Mouse (Mus musculus) ovary, postnatal 10 days (tissue): Measurements from ENCODE around the gene Gna14.

Experiments used
- DNase-seq: peaks from one replicate; pipeline ENCODE4 v3.0.0; 2022; ENCODE audit warnings: low spot score

Gna14 gene

DNA sequence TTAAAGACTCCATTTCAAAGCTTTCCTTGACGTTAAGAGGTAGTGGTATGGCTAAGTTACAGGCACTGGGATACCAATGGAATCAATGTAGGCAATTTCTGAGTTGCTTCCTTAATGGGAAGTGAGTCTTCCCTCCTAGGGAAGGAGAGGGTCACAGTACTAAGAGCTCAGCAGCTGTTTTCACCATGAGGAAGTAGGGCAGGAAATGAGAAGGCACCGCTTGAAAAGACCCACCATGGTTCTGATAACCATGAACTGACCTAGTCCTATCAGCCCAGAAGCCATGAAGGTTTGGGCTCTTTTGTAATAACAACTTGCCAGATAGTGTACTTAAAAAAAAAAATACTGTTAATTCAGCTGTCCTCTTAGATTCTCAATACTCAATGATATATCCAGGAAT, 20.6 kb downstream of the Gna14 start:
- DNase-seq: no peak

DNA sequence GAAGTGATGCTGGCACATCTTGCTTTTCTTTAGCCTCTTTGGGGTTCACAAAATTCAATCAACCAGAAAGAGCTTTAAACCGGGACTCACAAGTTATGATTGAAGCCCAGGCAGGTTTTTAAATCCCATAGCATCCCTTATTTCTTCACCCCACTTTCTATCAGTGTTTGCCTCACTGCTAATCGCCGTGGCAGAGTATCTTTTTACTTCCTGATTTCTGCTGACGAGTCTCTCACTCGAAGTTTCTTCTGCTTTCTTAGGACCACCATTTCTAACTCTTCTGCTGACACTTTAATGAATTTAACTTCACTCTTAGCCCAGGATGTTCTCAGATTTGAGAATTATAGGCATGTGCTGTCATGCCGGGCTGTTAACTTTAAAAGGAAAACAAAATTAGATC, 21.6 kb downstream of the Gna14 start:
- DNase-seq: no peak

DNA sequence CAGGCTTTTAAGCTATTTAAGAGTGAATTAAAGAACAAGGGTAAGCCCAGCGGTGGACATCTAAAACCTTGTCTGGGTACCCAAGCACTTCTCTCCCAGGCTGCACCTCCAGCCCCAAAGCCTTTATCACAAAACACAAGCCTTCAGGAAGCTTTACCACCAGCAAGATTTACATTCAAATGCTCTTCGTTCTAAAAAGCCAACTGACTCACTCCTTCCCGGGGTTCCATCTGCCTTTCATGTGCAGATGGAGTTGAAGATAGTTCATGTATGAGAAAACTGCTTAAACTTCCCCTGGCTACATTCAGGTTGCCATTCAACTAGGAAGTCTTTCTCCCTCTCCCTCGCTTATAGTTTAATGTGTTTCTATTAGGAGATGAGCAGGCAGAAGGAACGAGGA, 23.8 kb downstream of the Gna14 start:
- no peak for DNase-seq

DNA sequence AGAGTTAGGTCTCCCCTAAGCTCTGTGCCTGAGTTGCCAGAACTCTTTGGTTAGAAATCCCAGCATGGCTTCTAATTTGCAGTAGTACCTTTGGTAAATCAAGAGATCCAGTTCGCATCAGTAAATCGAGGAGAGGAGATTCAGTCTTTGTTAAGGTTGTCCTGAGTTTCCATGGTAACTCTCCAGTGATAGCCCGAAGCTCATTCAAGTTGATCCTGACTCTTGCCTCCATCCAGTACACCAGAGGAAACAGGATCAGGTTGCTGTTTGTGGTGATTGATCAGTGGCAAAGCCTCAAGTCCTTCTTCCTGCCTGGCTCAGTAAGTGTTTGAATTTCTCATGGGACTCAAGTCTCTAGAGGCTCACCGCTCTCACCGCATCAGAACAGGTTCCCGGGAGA, 24.7 kb downstream of the Gna14 start:
- no peak for DNase-seq

DNA sequence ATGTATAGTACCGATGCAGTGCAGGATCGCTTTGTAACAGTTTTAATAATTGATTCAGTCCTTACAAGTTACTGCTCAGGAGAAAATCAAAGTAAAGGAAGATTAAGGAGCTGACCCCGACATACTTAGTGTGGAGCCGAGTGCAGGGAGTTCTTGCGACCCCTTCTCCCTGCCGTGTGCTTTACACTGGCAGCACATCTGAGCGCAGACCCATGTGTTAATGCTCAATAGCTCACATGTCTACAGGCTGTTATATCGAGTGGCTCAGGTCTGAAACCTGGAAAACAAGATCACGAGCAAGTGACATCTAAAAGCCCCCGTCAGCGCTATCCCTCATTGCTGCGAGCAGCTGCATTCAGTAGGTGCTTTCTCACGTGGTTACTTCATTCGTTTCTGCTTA, 25.3 kb downstream of the Gna14 start:
- no peak for DNase-seq

DNA sequence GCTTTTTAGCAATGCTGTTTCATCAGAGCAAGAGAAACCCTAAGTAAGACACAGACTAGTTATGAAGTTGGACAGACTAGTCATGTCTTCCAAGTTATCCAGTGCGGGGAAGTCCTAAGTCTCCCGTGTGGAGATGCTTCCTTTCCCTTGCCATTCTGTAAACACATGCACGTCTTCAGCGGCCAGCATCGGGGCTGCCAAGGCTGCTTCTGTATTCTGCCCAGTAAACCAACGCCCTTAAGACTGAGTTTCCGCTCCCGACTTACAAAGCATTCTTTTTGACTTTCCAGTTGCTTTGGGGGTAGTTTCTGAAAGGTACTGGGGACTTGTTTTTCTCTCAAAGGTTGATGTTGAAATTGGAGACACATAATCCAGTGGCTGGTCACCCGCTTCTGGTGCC, 26.9 kb downstream of the Gna14 start:
- no peak for DNase-seq

DNA sequence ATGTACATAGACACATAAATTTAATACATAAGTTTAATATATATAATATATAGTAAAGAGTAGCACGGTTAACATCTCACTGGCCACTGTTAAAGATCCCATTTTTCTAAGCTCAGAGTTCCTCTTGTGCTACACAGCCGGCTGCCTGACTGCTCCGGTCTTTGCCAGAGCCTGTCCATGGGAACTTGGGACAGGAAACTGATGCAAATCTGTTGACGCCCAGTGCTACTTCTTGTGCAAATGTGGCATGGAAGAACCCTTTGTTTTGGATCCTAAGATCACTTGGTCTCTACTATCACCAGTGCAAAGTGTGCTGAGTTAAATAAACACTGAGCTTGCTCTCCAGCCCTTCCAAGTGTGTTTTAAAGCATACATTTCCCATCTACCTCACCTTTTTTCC, 29.2 kb downstream of the Gna14 start:
- no peak for DNase-seq

DNA sequence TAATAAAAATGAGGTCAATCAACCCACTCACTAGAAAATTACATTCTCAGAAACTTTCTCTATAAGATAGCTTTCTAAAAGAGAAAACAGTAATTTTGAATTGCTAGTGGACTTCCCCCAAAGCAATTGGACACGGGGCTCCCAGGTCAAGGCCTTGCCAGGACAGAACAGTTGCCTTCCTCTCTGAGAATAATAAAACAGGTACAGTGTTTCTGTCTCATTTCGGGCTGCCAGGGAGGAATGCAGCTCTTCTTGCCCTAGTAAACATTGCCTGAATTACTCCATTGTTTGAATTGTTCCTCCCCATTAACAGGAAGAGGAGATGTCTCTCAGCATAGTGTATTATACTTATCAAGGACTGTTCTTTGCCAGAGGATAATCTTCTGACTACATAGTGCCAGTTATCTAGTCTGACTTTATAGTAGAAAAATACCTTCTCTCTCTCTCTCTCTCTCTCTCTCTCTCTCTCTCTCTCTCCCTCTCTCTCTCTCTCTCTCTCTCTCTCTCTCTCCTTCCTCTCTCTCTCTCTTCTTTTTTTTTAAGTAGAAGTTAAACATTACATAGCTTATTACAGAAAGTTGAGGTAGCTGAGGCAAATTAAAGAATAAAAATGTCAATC, 33.3 kb downstream of the Gna14 start:
- no peak for DNase-seq

DNA sequence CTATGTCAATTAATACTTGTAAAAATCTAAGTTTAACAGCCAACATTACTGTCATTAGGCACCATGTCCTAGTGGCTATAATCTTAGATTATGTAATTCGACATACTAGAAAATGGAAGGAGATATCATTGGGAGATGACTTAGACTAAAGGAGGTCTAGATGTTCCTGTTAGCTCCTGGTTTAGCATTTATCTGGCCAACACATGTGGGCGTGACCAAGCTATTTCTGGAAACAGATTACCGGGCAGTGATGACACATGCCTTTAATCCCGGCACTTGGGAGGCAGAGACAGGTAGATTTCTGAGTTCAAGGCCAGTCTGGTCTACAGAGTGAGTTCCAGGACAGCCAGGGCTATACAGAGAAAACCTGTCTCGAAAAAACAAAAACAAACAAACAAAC, 37.1 kb downstream of the Gna14 start:
- DNase-seq: no peak

DNA sequence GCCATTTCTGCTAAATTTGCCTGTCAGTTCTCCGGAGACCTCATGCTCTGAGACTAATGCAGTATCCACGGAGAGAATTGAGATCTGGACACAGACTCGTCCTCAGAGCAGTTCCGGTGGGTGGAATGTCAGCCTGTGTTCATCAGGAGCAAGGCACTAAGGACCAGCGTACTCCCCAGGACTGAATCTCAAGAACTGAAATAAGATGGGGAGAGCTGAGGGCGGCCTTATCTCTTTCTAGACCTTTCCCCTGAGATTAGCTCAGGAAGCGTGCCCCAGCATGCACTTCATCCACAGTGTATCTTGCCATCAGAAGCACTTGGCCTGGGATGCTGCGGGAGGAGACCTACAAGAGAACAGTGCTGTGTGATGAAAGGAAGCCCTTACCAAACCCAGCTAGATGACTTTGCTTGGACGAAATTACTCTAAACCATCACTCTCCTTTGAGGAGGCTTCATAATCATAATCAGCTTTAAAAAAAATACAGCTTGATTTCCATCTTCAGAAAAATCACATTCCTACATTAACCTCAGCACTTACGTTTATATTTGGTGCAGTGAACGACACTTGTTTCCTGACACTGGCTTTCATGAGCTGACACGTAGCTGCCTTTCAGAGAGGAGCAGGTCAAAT, 41.9 kb downstream of the Gna14 start:
- no peak for DNase-seq

DNA sequence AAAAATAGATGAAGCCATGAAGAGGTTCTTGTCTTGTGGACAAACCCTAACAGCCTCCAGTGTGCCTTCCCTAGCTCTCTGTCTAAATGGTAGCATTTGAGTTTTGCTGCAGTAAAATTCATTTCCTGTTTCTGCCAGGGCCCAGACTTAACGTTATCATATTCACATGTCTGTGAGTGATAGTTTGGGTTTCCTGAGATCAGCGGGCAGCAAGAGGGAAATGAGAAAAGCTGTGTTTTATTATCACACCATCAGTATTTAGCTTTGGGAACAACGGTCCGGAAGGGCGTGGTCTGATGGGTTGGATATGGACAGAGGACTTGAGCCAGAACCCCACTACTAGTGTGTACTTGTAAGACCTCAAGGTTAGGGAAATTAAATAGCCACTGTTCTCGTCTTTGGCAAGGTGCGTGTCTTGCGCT, 42.6 kb downstream of the Gna14 start:
- no peak for DNase-seq

DNA sequence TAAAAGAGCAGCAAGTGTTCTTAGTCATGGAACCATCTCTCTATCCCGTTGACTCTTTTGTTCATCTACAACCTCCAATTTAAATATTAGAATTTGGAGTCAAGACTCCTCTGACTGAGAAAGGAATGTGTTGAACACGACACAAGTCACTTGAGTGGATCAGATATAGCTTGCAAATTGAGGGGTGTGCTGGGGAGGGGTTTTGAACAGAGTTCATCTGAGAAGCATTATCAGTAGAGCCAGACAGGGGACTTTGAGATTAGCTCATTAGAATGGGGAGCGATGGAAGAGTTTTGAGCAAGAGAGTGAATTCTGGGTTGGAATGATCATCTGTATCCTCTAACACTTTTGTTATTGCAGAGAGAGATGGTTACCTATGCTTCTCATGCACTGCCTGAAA, 46.5 kb downstream of the Gna14 start:
- no peak for DNase-seq

DNA sequence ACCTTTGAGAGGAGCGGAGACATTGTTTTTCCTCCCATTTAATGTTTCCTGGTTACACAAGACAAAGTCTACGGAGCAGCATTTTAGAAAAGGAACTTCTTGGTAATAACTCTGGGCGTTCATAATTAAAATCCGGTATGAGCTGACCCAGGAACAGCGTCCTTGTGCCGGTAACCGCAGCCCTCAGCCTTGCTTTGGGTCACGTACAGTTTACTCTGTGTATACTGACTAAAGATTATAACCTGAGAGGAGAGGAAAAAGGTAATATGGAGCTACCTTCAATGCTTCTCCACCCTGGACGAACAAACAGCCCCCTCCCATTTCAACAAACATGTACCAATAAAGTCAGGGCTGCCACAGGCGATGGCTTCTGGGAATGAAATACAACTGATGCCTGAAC, 48.7 kb downstream of the Gna14 start:
- no peak for DNase-seq

DNA sequence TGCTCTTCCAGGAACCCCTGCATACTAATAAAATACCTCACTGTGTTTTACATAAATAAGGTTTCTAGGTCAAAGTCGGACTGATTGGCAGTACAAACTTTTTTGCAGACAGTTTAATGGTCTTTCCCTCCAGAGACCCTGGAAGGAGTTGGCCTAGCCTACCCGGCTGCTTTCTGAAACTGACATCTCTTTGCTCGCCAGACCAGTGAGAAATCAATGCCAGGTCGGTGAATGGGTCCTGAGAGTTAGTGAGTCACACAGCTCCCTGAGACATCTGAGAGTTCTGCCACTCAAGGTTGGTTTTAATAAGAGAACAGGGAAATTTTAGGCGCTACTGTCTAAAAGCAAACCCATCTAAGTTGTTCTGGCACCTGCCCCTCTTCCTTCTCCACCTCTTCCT, 49.1 kb downstream of the Gna14 start:
- DNase-seq: no peak

DNA sequence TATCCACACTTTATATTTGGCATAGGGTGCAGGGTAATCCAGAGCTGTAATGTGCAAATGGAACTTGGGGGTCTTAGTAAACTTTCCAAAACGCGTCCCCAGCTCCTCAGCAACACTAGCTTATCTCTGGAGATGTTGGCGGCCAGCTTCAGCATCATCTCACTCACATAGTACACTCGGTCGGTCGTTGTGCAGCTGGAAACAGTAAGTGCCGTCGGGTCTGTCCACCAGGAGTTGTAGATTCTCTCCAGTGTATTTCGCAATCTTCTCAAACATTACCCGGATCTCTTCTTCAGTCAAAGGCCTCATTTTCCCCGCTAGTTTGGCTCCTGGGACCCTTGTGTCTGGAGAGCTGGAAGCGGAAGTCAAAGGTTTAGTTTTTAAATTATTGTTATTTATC, 55.2 kb downstream of the Gna14 start:
- no peak for DNase-seq

DNA sequence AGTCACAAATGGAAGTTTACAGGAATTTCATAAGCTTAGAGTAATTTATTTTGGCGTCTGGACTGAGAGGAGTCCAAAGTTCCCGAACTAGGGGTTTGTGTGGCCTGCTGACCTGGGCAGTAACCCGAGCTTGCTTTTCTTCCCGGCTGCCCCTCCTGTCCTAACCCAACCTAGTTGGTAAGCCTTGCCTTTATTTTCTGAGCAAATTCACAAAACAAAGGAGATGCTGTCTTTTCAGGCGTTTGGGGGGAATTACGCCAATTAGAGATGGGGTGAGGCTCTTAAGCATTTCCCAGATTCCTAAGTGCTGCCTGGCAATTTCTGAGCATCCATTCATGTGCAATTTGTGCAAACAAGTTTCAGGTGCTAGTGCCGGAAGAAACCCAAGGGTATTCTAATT, 55.9 kb downstream of the Gna14 start:
- DNase-seq: no peak

DNA sequence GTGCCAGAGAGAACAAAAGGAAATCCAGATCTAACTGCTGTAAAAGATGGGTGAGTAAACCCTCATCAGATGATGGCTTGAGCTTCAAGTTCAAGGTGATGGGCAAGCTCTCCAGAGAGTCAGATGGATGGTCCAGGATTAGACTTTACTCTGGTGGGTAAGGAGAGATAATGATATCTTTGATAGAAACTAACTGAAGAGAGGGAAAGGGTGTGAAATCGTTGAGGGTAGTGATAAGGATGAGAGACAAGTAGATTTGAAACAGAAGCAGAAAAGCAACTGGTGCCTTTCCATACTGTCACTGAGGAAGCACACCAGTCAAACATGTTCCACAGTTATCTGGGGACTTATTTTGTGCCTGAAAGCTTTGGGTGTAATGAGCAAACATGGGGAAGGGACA, 56.9 kb downstream of the Gna14 start:
- DNase-seq: no peak

DNA sequence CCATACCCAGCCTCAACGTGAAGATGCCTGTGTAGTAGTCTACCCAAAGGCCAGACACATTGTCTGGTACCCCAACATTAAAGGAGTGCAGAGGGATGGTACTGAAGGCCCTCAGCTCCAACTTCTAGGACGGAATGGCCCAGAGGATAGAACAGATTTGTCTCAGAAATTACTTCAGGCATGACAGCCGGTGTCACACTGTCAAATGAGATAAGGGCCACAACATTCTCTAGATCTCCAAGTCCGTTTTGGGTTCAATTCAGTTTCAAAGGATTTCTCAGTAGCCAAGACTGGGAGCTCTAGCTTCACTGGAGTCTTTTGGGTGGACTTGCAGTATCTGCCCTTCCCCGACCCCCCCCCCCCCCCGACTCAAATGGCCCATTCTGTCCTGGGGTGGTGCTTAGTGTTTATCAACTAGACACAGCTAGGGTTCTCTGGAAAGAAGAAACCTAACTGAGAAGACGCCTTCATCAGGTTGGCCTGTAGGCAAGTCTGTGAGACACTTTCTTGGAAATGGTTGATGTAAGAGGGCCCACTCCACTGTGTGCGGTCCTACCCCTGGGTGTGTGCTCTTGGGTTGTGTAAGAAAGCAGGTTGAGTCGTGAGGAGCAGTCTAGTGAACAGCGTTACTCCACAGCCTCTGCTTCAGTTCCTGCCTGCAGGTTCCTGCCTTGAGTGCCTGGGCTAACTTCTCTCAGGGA, 59.4 kb downstream of the Gna14 start:
- no peak for DNase-seq

DNA sequence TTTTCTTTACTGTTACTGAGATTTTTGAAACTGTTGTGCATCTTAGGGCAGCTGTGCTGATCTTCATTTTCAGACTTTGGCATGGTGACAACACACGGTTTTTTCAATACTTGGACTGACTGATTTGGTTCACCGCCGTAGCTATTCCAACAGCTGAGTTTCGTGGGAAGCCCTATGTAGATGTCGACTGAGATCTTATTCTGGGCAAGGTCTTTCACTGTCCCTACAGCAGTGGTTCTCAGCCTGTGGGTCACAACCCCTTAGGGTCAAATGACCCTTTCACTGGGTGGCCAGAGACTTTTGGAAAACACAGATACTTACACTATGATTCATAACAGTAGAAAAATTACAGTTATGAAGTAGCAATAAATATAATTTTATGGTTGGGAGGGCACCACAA, 60.5 kb downstream of the Gna14 start:
- no peak for DNase-seq

DNA sequence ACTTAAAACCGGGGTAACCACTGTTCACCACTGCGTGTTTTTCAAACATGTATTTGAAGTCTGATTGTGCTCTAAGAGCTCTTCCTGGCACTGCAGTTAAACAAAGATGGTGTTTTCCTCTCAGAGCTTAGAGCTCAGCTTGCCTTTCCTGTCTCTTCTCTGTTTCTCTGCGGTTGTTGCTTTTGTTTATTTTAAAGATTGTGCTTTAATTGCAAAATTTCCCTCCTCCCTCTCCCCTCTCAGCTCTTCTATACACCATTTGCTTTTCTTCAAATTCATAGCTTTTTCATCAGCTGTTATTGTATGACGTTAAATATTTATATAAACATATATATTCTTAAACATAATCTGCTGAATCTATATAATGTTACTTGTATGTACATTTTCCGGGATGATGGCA, 66.5 kb downstream of the Gna14 start:
- DNase-seq: no peak

DNA sequence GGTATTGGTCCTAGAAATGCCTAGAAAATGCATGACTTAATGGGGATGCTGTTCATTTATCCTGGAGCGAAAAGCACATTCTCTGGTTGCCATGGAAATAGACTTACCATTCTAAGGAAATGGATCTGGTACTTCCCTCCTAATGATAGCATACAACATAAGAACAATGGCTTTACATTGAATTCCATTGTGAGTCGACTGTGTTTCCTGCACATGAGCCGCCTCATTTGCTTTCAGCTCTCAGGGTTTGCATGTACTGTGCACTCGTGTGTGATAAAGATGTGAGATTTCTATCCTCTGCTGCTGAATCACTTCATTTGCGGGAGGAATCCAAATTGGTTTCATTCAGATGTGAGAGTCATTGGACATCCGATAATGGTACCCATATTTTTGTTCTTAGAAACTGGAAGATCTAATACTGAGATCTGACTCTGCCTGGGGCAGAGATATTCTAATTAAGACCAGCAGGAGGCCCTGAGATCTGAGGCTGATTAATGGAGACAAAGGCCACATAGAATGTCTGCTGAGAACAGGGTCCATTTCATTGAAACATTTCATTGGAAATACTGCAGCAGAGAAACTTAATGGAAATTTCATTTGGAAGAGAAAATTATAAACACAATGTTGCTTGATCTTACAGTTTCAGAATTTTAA, 71.3 kb downstream of the Gna14 start:
- DNase-seq: no peak

DNA sequence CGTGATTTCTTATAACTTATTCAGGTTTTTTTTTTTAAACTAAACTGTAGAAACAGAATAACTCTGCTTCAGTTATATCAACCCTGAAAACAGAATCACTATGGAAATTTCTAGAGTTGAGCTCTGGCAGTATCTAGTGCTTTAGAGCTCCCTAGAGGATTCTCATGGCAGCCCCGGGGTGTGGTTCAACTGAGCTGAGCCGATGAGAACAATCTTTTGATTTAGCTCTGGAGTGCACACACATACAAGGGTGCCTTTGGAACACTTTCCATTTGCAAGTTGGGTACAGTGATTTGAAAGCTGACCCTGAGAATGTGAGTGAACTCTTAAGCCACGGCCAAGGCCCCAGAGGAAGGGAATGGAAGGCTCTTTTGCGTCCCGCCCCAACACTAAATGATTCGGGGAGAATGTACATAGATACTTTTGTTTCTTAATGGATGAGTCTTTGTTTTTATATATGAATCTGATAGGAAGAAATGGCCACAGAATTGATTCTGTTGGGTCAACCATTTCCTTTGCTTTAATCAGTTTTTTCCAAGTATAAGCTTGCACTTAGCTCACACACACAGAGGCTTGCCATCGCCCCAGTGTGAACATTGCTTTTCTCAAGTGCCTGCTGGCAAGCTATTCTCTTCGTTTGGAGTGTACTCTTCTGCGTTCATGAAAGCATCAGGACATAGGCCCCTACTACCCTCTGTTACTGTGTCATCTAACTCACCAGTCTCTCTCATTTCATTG, 75.0 kb downstream of the Gna14 start:
- DNase-seq: no peak

DNA sequence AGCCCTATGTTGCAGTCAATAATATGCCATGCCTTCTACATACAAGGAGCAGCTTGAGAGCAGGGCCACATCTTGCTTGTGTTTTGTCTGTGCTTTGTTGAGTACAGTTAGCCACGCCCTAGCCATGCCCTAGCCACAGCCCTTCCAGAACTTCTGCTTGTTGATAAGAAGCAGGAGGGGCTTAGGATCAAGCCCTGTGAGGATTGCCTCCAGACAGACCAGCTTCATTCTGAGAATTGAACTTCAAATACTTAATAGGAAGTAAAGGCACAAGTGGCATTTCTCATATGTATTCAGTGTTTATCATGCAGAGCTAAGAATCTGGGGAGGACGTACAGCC, 75.5 kb downstream of the Gna14 start:
- no peak for DNase-seq
